Mouse (Mus musculus): ENCODE data around the gene Macrod2.

The Macrod2 gene

GRCm38 (mm10) chr2:142335103-142335999, 1940.2 kb downstream of the Macrod2 start:
- DNase-seq (ENCODE audit: low spot score in 2 of 2), result no peak

DNA sequence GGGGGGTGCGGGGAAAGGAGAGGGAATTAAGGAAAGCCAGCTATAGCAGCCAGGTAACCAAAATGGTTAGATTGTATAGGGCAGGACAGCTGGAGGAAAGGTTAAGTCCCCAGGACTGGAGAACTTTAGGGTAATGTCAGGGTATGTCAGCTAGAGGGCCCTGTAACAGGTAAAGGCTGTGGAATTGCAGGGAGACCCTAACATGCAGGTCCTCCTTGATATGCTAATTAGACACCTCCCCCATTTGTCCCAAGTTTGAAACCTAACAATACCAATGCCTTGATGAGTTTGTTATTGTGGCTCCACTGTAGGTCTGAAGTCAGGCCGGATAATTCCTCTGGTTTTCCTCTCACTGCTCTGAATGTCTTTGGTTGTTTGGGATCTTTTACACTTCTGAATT, 1948.9 kb downstream of the Macrod2 start:
- DNase-seq (ENCODE audit: low spot score in 2 of 2), result no peak

GRCm38 (mm10) chr2:142344758-142345157, 1949.6 kb downstream of the Macrod2 start:
- no peak for DNase-seq (ENCODE audit: low spot score in 2 of 2)

- no peak for DNase-seq (ENCODE audit: low spot score in 2 of 2)
These were observed 1954.7 kb downstream of the Macrod2 start for GRCm38 (mm10) chr2:142349805-142350204.

DNA sequence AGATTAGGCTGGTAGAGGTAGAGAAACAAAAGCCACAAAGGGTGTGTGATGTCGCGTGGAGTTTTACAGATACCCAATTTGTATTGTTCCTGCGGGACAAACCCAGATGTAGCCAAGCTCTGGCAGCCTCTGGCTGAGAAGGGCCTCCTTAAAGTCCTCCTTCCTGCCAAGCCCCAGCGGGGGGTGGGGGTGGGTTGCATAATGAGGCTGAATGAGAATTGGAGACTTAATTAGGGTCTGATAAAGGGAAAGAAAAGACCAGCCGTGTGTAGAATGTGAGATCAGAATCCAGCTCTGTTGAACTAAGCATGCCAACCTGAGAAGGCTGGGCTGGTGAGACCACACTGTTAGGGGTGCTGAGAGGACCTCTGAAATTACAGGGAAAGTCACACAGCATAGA, 1967.8 kb downstream of the Macrod2 start:
- no peak for DNase-seq (ENCODE audit: low spot score in 2 of 2)

- no peak for DNase-seq (ENCODE audit: low spot score in 2 of 2)
These were observed 1978.9 kb downstream of the Macrod2 start for GRCm38 (mm10) chr2:142373978-142374377.

- DNase-seq (ENCODE audit: low spot score in 2 of 2), result no peak
These were observed 1985.5 kb downstream of the Macrod2 start for GRCm38 (mm10) chr2:142380563-142380962.

DNA sequence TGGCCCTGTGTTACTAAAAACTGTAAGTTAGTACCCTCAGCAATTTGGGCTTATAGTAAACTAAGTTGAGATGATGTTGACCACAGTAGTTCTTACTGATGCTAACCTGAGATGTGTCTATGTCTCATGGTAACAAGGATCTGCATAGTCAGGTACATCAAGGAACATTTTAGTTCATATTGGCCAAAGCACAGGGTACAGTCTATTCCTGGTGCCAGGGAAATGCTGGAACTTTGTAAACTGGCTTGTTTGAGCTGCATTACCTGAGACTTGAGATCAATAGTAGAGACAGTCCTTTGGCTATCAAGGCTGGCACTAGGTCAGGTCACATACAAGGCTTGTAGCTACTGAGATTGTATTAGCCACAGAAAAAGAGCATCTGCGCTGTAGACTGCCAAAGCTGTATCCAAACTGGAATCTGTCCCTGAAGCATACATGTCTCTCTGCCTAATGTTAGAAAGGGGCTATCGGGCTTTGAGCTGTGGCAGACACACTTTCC, 1986.0 kb downstream of the Macrod2 start:
- no peak for DNase-seq (ENCODE audit: low spot score in 2 of 2)

- DNase-seq (ENCODE audit: low spot score in 2 of 2), result no peak
These were observed 1998.4 kb downstream of the Macrod2 start for GRCm38 (mm10) chr2:142393546-142393945.

- DNase-seq (ENCODE audit: low spot score in 2 of 2), result no peak
These were observed 2004.4 kb downstream of the Macrod2 start for GRCm38 (mm10) chr2:142399490-142399889.

- DNase-seq (ENCODE audit: low spot score in 2 of 2), result no peak
These were observed 2005.7 kb downstream of the Macrod2 start for GRCm38 (mm10) chr2:142400781-142401180.

DNA sequence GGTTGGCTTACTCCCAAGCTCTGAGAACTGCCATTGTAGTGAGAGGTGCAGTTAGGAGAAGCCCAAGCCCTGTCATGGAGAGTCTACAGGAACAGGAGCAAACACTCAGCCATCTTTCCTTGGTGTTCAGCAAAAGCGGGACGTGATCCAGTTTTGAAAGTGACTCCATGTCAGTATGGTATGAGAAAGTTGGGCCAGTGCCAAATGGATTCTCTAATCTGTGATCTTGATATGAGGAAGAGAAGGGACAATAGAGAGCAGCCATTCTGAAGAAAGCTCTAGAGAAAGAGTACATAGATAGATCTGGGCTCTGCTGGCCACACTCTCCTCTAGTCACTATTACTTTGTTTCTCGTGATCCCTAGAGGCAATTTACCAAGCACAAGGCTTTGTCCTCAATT, 2006.2 kb downstream of the Macrod2 start:
- DNase-seq (ENCODE audit: low spot score in 2 of 2), result no peak

DNA sequence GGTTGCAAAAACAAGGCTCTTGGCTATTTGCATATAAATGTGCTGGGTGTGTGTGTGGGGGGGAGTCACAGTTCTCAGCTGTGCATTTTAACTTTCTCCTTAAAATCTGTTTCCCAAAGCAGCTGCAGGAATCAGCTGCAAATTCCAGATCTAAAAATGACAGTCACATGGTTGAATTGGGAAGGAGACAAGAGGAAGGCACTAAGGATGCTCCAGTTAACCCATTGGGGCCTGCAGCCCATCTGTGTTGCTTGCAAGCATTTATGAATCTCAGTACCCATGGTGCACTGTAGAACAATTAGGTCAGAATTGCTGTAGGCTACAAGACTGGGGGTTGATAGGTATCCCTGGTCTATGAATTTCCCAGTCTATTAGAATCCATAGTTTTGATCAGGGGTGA, 2008.3 kb downstream of the Macrod2 start:
- no peak for DNase-seq (ENCODE audit: low spot score in 2 of 2)

DNA sequence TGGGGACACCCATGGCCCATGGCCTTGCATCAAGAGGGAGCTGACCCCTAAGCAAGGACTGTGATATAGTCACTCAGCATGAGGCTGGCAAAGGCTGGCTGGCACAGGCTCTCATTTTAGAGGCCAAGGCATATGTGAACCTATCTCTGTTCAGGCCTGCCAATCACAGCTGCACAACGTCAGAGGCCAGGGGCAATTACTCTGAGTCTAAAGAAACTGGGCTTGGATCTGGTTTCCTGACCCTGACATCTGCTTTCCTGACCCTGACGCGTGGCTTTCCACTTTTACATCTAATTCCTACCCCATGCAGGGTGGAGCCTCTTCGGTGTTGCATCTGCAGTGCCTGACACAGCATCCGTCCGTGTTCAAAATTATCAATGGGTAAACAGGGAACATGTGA, 2009.2 kb downstream of the Macrod2 start:
- no peak for DNase-seq (ENCODE audit: low spot score in 2 of 2)

- DNase-seq (ENCODE audit: low spot score in 2 of 2), result no peak
These were observed 2012.2 kb downstream of the Macrod2 start for GRCm38 (mm10) chr2:142407341-142407740.

DNA sequence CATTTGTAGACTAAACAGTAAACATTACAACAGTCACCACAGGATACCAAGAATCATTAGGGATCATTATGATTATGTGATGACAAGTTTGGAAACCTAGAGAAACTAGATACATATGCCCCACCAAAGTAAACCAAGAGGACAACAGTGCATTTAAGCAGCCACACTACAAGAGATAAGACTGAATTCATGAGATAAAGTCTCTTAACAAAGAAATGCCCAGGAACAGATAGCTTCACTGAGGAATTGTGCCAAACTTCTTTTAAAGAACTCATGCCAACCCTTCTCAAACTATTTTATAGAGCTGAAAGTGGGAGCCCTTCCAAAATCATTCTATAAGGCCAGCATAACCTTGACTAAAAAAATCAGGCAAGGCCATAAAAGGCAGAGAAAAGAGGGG, 2015.0 kb downstream of the Macrod2 start:
- no peak for DNase-seq (ENCODE audit: low spot score in 2 of 2)

- no peak for DNase-seq (ENCODE audit: low spot score in 2 of 2)
These were observed 2038.0 kb downstream of the Macrod2 start for GRCm38 (mm10) chr2:142433126-142433525.

- DNase-seq (ENCODE audit: low spot score in 2 of 2), result no peak
These were observed 2039.6 kb downstream of the Macrod2 start for GRCm38 (mm10) chr2:142434731-142435130.

- DNase-seq (ENCODE audit: low spot score in 2 of 2), result no peak
These were observed 2042.7 kb downstream of the Macrod2 start for GRCm38 (mm10) chr2:142437606-142438461.
